Mouse (Mus musculus) inflammation-experienced regulatory T-cells (primary cell): ENCODE data around the gene Fam98a. TPM values are rescaled to one million over a fixed set of nuclear protein-coding genes. Genes with fewer than 3 reads are reported as not detected.

Experiments
- polyA plus RNA-seq, 2 experiments: library from polyadenylated mRNA; unstranded; fragments of 100-300 nt; shearing (Covaris generic); gene quantifications; one replicate each; pipeline ENCODE4 v1.2.1; 2017

Fam98a gene
- 10 to 100 TPM; 16.9 to 24.8 TPM for polyA plus RNA-seq

GRCm38 (mm10) chr17:75551512-75552400 is at the start of gene Fam98a:
TSS of gene Fam98a (minus strand) at chr17:75551946.

Other genes starting within 250 kb of the Fam98a start
- gene Rasgrp3, start 116.0 kb downstream of the Fam98a start, polyA plus RNA-seq, result 1 to 10 TPM in 1 of 2 experiments, under 1 TPM in 1; 0.96 to 5.1 TPM